Mouse (Mus musculus): ENCODE results near the gene Efcab9.

DNA sequence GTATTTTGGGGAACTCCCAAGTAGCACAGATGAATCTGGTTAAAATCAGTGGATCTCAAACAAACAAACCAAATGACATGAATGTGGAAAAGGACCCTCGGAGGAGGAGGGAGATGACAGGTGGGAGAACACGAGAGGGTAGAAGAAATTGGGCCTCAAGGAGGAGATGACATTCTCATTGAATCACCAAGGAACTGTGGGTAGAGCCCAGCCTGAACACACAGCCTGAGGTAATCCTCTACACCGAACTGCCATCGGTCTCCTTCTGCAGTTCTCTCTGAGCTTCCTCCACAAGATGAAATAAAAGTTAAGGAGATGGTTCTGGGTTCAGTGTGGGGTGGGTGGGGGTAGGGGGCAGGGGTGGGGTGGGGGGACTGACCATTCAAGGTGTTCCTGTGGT, 4.9 kb downstream of the Efcab9 start:
- no peak for TF ChIP-seq CTCF (conservative IDR thresholded peaks at IDR 0.05; ENCODE audit: low read length)
- no peak for TF ChIP-seq POU5F1 (IDR thresholded peaks at IDR 0.05; ENCODE audit: borderline replicate concordance, low read length)
